Mouse (Mus musculus): ENCODE results near the gene Ranbp17. TPM values are rescaled to one million over a fixed set of nuclear protein-coding genes. Genes with fewer than 3 reads are reported as not detected.

The Ranbp17 gene
- total RNA-seq, 2 experiments from 2014 or later: 0.18 to 0.38 TPM

GRCm38 (mm10) chr11:33234134-33234533 is 279.4 kb downstream of the Ranbp17 start:
- DNase-seq (ENCODE audit: low spot score): no peak

- DNase-seq (ENCODE audit: low spot score): no peak
These were observed 281.5 kb downstream of the Ranbp17 start for GRCm38 (mm10) chr11:33232056-33232455.

DNA sequence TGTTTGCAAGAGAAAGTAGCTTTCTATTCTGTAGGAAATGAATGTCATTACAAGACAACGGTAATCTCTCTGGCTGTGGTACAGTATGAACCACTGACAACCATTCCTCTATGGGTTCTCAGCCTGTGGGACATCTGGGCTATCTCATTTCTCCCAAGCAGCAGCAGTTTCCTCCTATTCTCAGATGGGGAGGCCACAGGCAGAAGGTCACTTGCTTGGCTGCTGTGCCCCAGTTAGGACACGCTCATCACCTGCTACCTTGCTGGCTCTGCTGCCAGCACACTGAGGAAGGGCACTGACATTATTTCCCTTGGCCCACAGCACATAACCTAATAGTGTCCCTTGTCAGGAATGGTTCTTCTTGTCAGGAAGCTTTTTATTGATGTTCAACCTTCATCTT is 285.4 kb downstream of the Ranbp17 start:
- DNase-seq (ENCODE audit: low spot score): no peak

DNA sequence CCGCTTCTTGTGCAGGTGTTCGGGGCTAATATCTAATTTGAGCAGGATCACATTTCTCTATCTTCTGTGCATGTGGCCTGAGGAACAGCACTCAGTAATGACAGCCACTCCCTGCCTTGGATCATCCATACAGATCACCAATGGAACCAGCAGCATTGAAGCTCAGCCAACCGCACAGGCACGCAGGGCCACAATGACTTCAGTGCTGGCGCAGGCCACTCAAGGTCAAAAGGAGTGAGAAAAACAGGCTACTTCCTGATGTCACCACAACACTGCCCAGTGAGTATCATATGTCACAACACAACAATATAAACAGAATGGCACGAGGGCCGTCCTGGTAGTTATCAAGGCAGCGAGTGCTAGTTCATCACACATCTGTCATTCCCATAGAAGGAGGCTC is 287.0 kb downstream of the Ranbp17 start:
- DNase-seq (ENCODE audit: low spot score): no peak

- DNase-seq (ENCODE audit: low spot score): no peak
These were observed 291.8 kb downstream of the Ranbp17 start for GRCm38 (mm10) chr11:33221566-33222365.

DNA sequence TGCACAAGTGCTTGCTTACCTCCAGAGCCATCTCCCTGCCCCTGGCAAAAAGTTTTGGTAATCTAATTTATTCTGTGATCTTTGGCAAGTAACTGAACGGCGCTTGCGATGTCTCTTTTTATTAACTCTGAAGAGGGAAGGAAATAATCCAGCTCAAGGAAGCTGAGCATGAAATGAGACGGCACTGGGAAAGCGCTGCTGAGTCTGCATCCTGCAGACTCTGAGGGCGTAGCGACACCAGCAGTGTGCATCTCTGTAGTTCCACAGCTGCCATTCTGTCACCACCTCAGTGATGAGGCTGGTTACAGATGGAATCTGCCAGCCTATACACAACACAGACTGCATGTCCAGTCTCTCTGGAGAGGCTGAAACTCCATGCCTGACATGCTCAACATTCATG is 292.8 kb downstream of the Ranbp17 start:
- DNase-seq (ENCODE audit: low spot score): no peak

- DNase-seq (ENCODE audit: low spot score): no peak
These were observed 296.0 kb downstream of the Ranbp17 start for GRCm38 (mm10) chr11:33217384-33218079.

DNA sequence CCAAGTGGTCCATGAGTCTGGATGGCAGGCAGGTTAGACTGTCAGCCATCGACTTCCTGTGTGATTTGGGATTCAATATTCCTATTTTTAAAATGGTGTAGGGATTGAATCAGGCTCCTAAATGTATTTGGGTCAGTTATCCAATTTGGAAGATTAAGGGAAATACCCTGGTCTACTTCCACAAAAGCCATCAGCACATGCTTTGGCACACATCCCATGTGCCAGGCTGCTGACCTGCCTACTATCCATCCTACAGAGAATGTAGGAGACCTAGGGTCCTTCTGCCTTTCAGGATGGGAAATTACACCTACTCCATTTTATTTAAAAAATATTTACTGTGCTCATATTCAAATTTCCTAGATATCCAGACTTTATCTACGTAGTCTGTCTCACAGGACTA is 306.1 kb downstream of the Ranbp17 start:
- no peak for DNase-seq (ENCODE audit: low spot score)

DNA sequence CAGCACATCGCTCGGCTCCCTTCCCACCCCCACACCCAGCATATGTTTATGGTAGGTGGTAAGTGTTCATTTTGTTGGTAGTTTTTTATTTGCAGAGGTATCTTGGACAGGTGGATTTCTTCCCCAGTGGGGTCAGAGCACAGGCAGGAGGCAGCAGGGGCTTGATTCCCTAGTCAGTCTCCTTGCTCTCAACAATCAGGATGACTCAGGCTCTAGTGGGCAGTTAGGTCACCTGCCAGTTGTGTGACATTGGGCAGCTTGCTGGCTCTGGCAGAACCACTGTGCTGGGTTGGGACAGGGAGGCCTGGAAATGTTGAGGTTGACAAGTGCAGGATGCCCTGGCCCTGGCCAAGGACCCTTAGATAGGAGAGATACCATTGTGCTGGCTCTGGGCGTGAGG is 308.6 kb downstream of the Ranbp17 start:
- no peak for DNase-seq (ENCODE audit: low spot score)

DNA sequence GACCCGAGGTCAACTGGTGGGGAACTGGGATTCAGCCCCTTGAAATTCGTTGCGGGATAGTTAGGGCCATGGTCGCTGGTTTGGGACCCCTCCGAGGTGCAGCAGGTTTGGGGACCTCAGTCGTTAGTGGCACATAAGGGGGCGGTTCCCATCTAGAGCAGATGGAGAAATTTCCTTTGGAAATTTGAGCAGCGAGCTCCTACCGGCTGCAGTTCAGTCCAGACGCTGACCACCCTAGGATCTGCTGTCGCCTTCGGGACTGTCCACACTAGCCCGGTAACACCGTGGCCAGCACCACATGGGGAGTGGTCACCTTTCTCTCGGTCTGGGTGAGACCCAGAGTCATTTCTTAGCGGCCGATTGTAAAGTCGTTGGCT is 309.2 kb downstream of the Ranbp17 start:
- no peak for DNase-seq (ENCODE audit: low spot score)

DNA sequence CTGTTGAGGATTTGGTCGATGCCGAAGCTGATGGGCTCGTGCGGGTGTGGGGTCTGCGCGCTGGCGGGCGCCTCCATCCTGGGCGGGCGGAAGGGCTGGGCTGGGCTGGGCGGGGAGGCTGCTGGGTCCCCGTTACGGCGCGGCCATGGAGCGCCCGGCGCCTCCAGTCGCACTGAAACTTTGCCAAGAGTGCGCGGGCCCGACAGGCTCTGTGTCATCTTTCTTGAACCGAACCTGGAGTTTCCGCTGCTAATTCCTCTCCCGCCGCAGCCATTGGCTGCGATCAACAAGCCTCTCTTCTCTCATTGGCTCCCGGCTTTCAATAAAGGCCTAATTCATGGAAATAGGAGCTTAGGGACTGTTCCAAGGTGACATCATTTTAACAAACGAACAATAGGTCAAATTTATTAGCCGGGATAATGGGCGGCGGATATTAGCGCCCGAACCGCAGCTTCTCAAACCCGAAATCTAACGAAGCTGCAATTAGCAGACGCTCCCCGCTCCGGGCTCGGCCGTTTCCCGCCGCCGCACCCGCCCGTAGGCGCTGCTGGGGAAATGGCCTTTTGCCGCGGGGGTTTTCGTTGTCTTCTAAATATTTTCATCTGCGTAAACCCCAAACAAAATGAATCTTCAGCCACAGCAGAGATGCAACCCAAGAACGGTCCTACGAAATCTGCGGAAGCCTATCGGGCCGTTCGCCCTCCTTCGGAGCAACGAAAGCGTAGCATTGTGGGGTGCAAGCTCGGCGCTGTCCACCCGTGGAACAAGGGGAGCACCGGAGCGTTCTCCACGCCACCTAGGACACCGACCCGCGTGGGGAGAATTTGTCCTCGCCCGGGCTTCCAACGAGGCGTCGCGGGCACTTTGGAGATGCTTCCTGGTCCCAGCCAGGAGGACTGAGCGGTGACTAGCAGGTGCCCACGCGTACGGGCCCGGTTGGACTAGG is 309.9 kb downstream of the Ranbp17 start, which contains the start of gene Tlx3:
TSS of gene Tlx3 (minus strand) at position 207 of the 946 bp plus-strand sequence.
- no peak for DNase-seq (ENCODE audit: low spot score)

DNA sequence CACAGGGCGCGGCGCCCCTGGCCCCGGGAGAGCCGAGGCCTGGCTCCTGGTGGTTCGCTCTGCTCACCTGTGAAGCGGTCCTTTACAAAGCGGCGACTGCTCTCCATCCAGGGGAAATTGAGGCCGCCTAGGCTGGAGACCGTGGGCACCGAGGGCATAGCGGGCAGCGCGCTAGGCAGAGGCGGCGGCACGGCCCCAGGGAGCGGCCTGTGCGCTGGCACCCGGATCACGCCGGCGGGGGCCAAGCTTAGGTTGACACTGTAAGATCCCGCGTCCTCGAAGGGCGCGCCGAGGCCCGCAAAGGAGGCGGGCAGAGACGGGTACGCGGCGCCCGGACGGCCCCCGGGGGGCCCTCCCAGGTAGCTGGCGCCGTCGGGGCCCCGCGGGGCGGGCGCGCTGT is 310.6 kb downstream of the Ranbp17 start:
- no peak for DNase-seq (ENCODE audit: low spot score)

DNA sequence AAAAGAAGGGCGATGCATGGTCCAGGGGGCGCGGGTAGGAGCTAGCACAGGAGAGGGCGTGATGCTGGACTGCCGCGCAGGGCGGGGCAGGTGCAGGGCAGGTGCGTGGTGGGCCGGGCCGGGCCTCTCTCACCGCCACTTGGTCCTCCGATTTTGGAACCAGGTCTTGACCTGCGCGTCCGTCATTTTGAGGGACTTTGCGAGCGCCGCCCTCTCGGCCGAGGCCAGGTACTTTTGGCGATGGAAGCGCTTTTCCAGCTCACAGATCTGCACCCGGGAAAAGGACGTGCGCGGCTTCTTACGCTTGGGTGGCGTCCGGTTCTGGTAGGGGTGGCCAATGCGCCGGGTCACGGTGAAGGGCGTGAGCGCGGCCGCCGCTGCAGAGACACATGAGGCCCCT is 311.2 kb downstream of the Ranbp17 start:
- no peak for DNase-seq (ENCODE audit: low spot score)

DNA sequence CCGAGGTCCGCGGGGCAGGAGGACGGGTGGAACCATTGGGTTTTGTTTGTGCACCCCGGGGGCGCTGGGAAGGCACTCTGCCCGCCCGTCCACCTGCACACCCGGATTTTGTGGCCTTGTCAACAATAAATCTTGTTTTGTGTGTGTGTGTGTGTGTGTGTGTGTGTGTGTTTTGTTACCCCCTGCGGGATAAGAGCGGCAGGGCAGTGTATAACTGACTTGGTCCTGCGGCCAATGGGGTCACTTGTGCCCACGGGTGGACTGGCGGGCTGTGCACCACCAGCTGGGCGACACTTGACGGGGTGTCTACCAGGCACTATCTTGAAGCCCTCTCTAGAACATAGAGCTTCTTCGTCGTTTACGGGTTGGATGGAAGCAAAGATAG is 311.9 kb downstream of the Ranbp17 start:
- no peak for DNase-seq (ENCODE audit: low spot score)

GRCm38 (mm10) chr11:33200764-33201625 is 312.6 kb downstream of the Ranbp17 start:
- no peak for DNase-seq (ENCODE audit: low spot score)

DNA sequence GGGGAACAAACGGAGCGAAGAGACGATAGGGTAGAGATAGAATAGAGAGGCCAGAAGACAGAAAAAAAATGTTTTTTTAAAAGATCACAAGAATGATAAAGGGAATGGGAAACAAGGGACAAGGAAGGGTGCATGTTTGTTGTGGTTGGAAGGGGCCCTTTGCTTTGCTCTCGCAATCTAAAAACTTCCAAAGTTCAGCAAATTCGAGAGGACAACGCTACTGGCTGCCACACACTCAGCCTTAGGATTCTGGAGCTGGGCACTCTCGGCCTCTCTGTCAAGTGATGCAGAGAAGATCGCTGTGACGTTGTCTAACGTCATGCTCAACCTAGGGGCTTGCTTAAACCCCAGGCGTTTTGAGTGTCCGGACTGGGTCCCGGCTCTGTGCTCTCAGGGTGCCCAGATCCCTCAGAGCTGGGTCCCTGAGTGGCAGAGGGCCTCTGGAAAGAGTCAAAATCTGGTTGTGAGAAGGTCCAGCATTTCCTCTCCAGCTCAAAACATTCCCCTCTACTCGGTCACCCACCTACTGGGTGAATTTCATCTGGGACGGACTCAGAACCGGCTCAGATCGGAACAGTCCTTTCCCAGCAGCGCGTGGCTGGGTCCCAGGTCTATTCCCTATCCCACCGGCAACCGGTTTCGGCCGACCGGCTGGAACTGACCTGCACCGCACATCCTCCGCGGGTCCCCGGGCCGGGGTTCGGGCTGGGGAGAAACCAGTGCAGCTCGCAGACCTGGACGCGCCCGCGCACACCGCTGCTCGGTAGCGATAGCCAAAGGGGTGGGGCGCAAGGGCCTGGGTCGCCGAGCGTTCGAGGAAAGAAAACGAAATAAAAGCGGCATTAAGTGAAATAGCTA is 313.4 kb downstream of the Ranbp17 start:
- no peak for DNase-seq (ENCODE audit: low spot score)

DNA sequence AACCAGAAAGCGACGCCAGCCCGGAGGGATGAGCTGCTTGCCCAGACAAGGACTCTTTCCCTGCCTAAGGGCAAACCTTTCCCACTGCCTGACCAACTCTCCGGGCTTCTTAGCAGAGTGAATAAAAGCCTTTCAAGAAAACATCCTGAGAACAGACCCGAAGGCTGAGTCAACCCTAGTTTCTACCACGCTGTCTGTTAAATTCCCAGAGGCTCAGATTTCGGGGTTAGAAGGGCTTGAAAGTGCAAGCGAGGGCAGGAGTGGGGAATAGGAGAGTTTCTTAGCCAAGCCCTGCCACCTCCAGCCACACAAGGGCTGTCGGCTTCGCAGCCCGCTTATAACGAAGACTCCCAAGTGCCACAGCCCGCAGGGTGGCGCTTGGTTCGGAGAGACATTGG is 314.4 kb downstream of the Ranbp17 start:
- no peak for DNase-seq (ENCODE audit: low spot score)

- DNase-seq (ENCODE audit: low spot score): no peak
These were observed 315.0 kb downstream of the Ranbp17 start for GRCm38 (mm10) chr11:33198351-33199116.

DNA sequence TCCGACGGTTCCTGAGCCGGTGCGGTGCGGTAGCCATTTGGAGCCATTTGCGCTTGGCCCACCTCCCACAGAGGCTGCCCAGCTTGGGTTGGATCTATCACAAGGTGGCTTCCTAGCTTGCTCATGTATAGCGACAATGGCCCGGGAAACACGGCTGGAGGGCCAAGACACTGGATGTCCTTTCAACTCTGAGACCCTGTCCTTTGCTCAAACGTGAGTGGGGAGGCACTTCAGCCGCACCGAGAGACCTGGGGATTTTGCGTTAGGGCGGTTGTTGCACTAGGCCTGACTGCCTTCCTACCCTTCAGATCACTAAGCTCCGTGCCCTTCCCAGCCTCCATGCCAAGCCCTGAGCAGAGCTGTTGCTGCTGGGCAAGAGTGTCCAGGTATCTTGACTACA is 315.9 kb downstream of the Ranbp17 start:
- DNase-seq (ENCODE audit: low spot score): no peak
